Mouse (Mus musculus) liver, embryonic 14.5 days (tissue): Measurements from ENCODE around the gene Zbtb8a.

Experiments
- CTCF ChIP-seq: IDR thresholded peaks from 2 replicates; pipeline ENCODE4 v1.5.1; 2016; ENCODE audit warnings: antibody characterized with exemption, low read depth, control low read depth
- EP300 ChIP-seq: IDR thresholded peaks from 2 replicates; pipeline ENCODE4 v1.6.1; 2016; ENCODE audit warnings: antibody characterized with exemption, low read depth

GRCm38 (mm10) chr4:129313886-129314285, 64.0 kb downstream of the Zbtb8a start:
- no peak for TF ChIP-seq CTCF
- TF ChIP-seq EP300, result no peak
